Mouse (Mus musculus): ENCODE data around the gene Ppt2. TPM values are rescaled to one million over a fixed set of nuclear protein-coding genes. Genes with fewer than 3 reads are reported as not detected.
A peak's percentile ranks its signal among the peaks of the same experiment; 100 is the strongest.

Gene Ppt2
- polyA plus RNA-seq, 1 experiment from 2014 or later = 108 TPM

GRCm38 (mm10) chr17:34640778-34641601 is 12.7 kb upstream of the Ppt2 start:
- ATAC-seq = peak; percentile 58

GRCm38 (mm10) chr17:34639461-34640255 is 11.3 kb upstream of the Ppt2 start:
- ChIA-PET POLR2A (interaction anchor here (1.1 to 2.0 kb wide), 2 partner anchors 12 to 20 kb away, joined by 5 to 7 read pairs; partner anchors contain the start of gene Ppt2), CTCF (interaction anchor here (1.8 kb wide), 1 partner anchor 11 kb away, joined by 4 read pairs; the partner anchor contains the start of genes Ppt2 and Prrt1)
- ATAC-seq = no peak
- DNase-seq (ENCODE audit: low read depth, low spot score) = no peak
- no peaks in the 10 kb centered on the region for H3K27me3 ChIP-seq
- TF ChIP-seq CTCF (IDR thresholded peaks at IDR 0.05) = no peak
- in situ Hi-C loops (cut with MboI; ENCODE audit: low pct_unique_long_range_greater_than_20kb) = loop anchor here (25.0 kb wide), 1 partner anchor 498 kb away; the partner anchor contains the start of genes Apom, Bag6 and D17H6S53E

More at GRCm38 (mm10) chr17:34640778-34641601, 12.7 kb upstream of the Ppt2 start:
- H3K27me3 ChIP-seq = no peaks in the 10 kb centered on the region
- ChIA-PET CTCF (interaction anchor here (1.2 to 1.8 kb wide), 3 partner anchors 9 to 14 kb away, joined by 3 to 4 read pairs (median 4); partner anchors contain the start of genes Ppt2 and Prrt1), POLR2A (interaction anchor here (1.1 to 2.0 kb wide), 2 partner anchors 13 to 21 kb away, joined by 4 to 7 read pairs; no protein-coding TSS in a partner anchor)
- in situ Hi-C loops (cut with MboI; ENCODE audit: low pct_unique_long_range_greater_than_20kb) = loop anchor here (25.0 kb wide), 1 partner anchor 496 kb away; the partner anchor contains the start of genes Apom, Bag6 and D17H6S53E
- DNase-seq (ENCODE audit: low read depth, low spot score) = peak; percentile 70
- TF ChIP-seq CTCF (IDR thresholded peaks at IDR 0.05) = no peak

- ATAC-seq = no peak
Measured at GRCm38 (mm10) chr17:34637459-34637858, 9.1 kb upstream of the Ppt2 start.

GRCm38 (mm10) chr17:34635671-34636070 is 7.4 kb upstream of the Ppt2 start:
- no peak for TF ChIP-seq CTCF (IDR thresholded peaks at IDR 0.05)
- ChIA-PET POLR2A (interaction anchor here (0.6 kb wide), 2 partner anchors 42 to 279 kb away, joined by 3 read pairs; no protein-coding TSS in a partner anchor), CTCF (interaction anchor here (1.1 to 1.5 kb wide), 2 partner anchors 9 to 16 kb away, joined by 4 to 5 read pairs; partner anchors contain the start of gene Fkbpl)
- DNase-seq (ENCODE audit: low read depth, low spot score) (no peak), ATAC-seq (peak; percentile 57)
- H3K27me3 ChIP-seq = no peaks in the 10 kb centered on the region
- in situ Hi-C loops (cut with MboI; ENCODE audit: low pct_unique_long_range_greater_than_20kb) = loop anchor here (25.0 kb wide), 1 partner anchor 502 kb away; the partner anchor contains the start of genes Apom, Bag6 and D17H6S53E

More at GRCm38 (mm10) chr17:34637459-34637858, 9.1 kb upstream of the Ppt2 start:
- no peak for TF ChIP-seq CTCF (IDR thresholded peaks at IDR 0.05)
- ChIA-PET CTCF (no interaction called here), POLR2A (no interaction called here)
- no peak for DNase-seq (ENCODE audit: low read depth, low spot score)
- in situ Hi-C loops (cut with MboI; ENCODE audit: low pct_unique_long_range_greater_than_20kb) = loop anchor here (25.0 kb wide), 1 partner anchor 500 kb away; the partner anchor contains the start of genes Apom, Bag6 and D17H6S53E
- no peaks in the 10 kb centered on the region for H3K27me3 ChIP-seq

GRCm38 (mm10) chr17:34632261-34632691 is 4.0 kb upstream of the Ppt2 start:
- no peak for ATAC-seq
- no peak for TF ChIP-seq CTCF (IDR thresholded peaks at IDR 0.05)
- in situ Hi-C loops (cut with MboI; ENCODE audit: low pct_unique_long_range_greater_than_20kb) = loop anchor here (25.0 kb wide), 1 partner anchor 505 kb away; the partner anchor contains the start of genes Apom, Bag6 and D17H6S53E
- H3K27me3 ChIP-seq = no peaks in the 10 kb centered on the region
- POLR2A ChIA-PET = no interaction called here
- CTCF ChIA-PET = no interaction called here
- no peak for DNase-seq (ENCODE audit: low read depth, low spot score)

- POLR2A ChIA-PET = no interaction called here
- TF ChIP-seq CTCF (IDR thresholded peaks at IDR 0.05) = no peak
- CTCF ChIA-PET = no interaction called here
- DNase-seq (ENCODE audit: low read depth, low spot score) = no peak
- no peaks in the 10 kb centered on the region for H3K27me3 ChIP-seq
- ATAC-seq = no peak
- in situ Hi-C loops (cut with MboI; ENCODE audit: low pct_unique_long_range_greater_than_20kb) = loop anchor here (25.0 kb wide), 1 partner anchor 506 kb away; the partner anchor contains the start of genes Apom, Bag6 and D17H6S53E
Measured at GRCm38 (mm10) chr17:34631647-34632046, 3.3 kb upstream of the Ppt2 start.

GRCm38 (mm10) chr17:34630761-34631301 is 2.5 kb upstream of the Ppt2 start:
- ChIA-PET CTCF (no interaction called here), POLR2A (no interaction called here)
- H3K27me3 ChIP-seq = no peaks in the 10 kb centered on the region
- ATAC-seq (no peak), DNase-seq (ENCODE audit: low read depth, low spot score) (no peak)
- TF ChIP-seq CTCF (IDR thresholded peaks at IDR 0.05) = no peak
- in situ Hi-C loops (cut with MboI; ENCODE audit: low pct_unique_long_range_greater_than_20kb) = loop anchor here (25.0 kb wide), 1 partner anchor 506 kb away; the partner anchor contains the start of genes Apom, Bag6 and D17H6S53E

- DNase-seq (ENCODE audit: low read depth, low spot score) (no peak), ATAC-seq (no peak)
- in situ Hi-C loops (cut with MboI; ENCODE audit: low pct_unique_long_range_greater_than_20kb) = loop anchor here (25.0 kb wide), 1 partner anchor 507 kb away; the partner anchor contains the start of genes Apom, Bag6 and D17H6S53E
- CTCF ChIA-PET = interaction anchor here (1.3 to 1.7 kb wide), 2 partner anchors 11 to 26 kb away, joined by 3 to 4 read pairs; partner anchors contain the start of genes Agpat1 and Rnf5
- POLR2A ChIA-PET = no interaction called here
- no peak for TF ChIP-seq CTCF (IDR thresholded peaks at IDR 0.05)
- no peaks in the 10 kb centered on the region for H3K27me3 ChIP-seq
Measured at GRCm38 (mm10) chr17:34629796-34630603, 1.7 kb upstream of the Ppt2 start.
